Comparison of ENCODE assay signal across 8 mouse cellular contexts in the genomic region with DNA sequence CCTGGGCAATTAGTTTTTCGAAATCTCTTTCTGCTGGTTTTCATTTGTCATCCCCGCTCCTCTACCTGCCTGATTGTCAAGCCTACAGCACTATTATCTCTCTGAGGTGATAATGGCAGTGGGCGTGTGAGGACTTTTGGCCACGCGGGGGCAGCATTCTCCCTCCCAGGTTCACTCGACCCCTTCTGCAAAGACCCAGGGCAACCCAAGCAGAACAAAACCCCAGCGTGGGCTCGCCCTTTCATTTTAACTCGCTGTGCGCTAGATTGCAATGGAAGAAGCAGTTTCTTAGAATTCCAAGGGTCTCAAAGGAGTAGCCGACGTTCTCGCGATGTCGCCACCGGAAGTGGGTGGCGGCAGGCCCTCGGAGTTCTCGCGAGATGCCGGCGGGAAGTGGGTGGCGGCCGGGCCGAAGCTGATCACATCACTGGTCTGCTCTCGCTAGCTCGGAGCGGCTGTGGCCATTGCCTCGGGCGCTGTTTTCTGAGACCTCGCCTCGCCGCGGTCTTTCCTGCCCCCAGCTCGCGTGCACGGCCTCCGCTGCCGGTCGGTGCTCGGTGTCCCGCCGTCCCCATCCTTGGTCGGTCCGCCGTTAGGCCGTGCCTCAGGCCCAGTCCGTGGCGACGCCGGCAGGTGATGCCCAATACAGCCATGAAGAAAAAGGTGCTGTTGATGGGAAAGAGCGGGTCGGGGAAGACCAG. TPM values are rescaled to one million over a fixed set of nuclear protein-coding genes. Genes with fewer than 3 reads are reported as not detected.
DNase-seq lines count a peak whose midpoint lies in the region; ATAC-seq and TF ChIP-seq lines count a peak whose summit lies in the region.

A gene (plus strand): TSS at position 386 of the 701 bp plus-strand sequence.

- peak within 1 kb of the TSS; percentile 89 for H3K4me2 ChIP-seq in forebrain, embryonic 13.5 days
- peak within 1 kb of the TSS; percentile 94 for H3K4me2 ChIP-seq in liver, postnatal 0 days (ENCODE audit: low read depth, low read length)
- H3K4me2 ChIP-seq in neural tube, embryonic 14.5 days (ENCODE audit: low read depth, low read length) = peak within 1 kb of the TSS; percentile 67

- TF ChIP-seq CTCF in ES-Bruce4 (IDR thresholded peaks at IDR 0.05; ENCODE audit: low read depth, low read length) = peak; percentile 81
- peak; percentile 92 for TF ChIP-seq CTCF in liver, postnatal 0 days (IDR thresholded peaks at IDR 0.05; ENCODE audit: low read depth)

- H3K4me1 ChIP-seq in ES-Bruce4 (ENCODE audit: control insufficient read depth, insufficient read depth, low read length) = no peaks in the 10 kb centered on the region
- peaks cover 24% of the 10 kb centered on the region for H3K4me1 ChIP-seq in forebrain, embryonic 13.5 days
- peaks cover 17% of the 10 kb centered on the region for H3K4me1 ChIP-seq in liver, postnatal 0 days (ENCODE audit: insufficient read depth)
- peaks cover 19% of the 10 kb centered on the region; the same call in 1 of the 2 replicates for H3K4me1 ChIP-seq in neural tube, embryonic 14.5 days (ENCODE audit: control insufficient read depth, insufficient read depth, low read length)

- TF ChIP-seq EP300 in ES-Bruce4 (IDR thresholded peaks at IDR 0.05; ENCODE audit: insufficient read depth, low read depth, low read length) = peak; percentile 45; the same call in 1 of the 2 replicates
- TF ChIP-seq EP300 in liver, postnatal 0 days (IDR thresholded peaks at IDR 0.05; ENCODE audit: low read depth) = peak; percentile 97

- no peaks in the 10 kb centered on the region for H3K27me3 ChIP-seq in ES-Bruce4 (ENCODE audit: control insufficient read depth, insufficient read depth, low read length, poor library complexity, severe bottlenecking)
- H3K27me3 ChIP-seq in forebrain, embryonic 13.5 days = no peaks in the 10 kb centered on the region
- H3K27me3 ChIP-seq in liver, postnatal 0 days (ENCODE audit: insufficient read depth, low read length) = no peaks in the 10 kb centered on the region
- no peaks in the 10 kb centered on the region for H3K27me3 ChIP-seq in neural tube, embryonic 14.5 days (ENCODE audit: control insufficient read depth, insufficient read depth, low read length)

- peak within 1 kb of the TSS; percentile 90 for H3K4me3 ChIP-seq in ES-Bruce4 (ENCODE audit: low read depth, low read length)
- H3K4me3 ChIP-seq in forebrain, embryonic 13.5 days = peak within 1 kb of the TSS; percentile 75
- H3K4me3 ChIP-seq in liver, postnatal 0 days (ENCODE audit: low read depth, low read length) = peak within 1 kb of the TSS; percentile 96
- peak within 1 kb of the TSS; percentile 68 for H3K4me3 ChIP-seq in neural tube, embryonic 14.5 days (ENCODE audit: low read depth, low read length)

- under 1% methylated on average over 53 of the region's 53 CpGs for WGBS in forebrain, embryonic 13.5 days
- WGBS in large intestine, adult 2 months = under 1% methylated on average over 53 of the region's 53 CpGs
- WGBS in liver, postnatal 0 days (ENCODE audit: insufficient replicate concordance) = under 1% methylated on average over 53 of the region's 53 CpGs
- WGBS in neural tube, embryonic 14.5 days = under 1% methylated on average over 53 of the region's 53 CpGs

- peak; percentile 97 to 98 for DNase-seq in heart, postnatal 10 days
- DNase-seq in large intestine, adult 2 months (ENCODE audit: low read depth, low spot score) = peak; percentile 84
- peak; percentile 97 for DNase-seq in liver, postnatal 0 days
- peak; percentile 98 for DNase-seq in testis, postnatal 10 days (ENCODE audit: low spot score)

- H3K36me3 ChIP-seq in ES-Bruce4 (ENCODE audit: control insufficient read depth, insufficient read depth, low read length, poor library complexity, severe bottlenecking) = peaks cover 7% of the 10 kb centered on the region; the same call in 1 of the 2 replicates
- H3K36me3 ChIP-seq in forebrain, embryonic 13.5 days (ENCODE audit: poor library complexity, severe bottlenecking) = peaks cover 10% of the 10 kb centered on the region
- H3K36me3 ChIP-seq in liver, postnatal 0 days (replicated peaks; ENCODE audit: insufficient read depth, low read length) = 0 out of 2 replicates have a peak, but pooled peaks cover 3% of the 10 kb centered on the region
- H3K36me3 ChIP-seq in neural tube, embryonic 14.5 days (ENCODE audit: control insufficient read depth, insufficient read depth, low read length) = peaks cover 3% of the 10 kb centered on the region; the same call in 1 of the 2 replicates

- peak; percentile 88 for TF ChIP-seq POLR2A in ES-Bruce4 (IDR thresholded peaks at IDR 0.05; ENCODE audit: insufficient read depth, low read length)

- H3K9ac ChIP-seq in ES-Bruce4 (ENCODE audit: low read depth, poor library complexity, severe bottlenecking) = peak within 1 kb of the TSS; percentile 81
- H3K9ac ChIP-seq in forebrain, embryonic 13.5 days = peak within 1 kb of the TSS; percentile 94
- peak within 1 kb of the TSS; percentile 99 for H3K9ac ChIP-seq in liver, postnatal 0 days (replicated peaks)
- peak within 1 kb of the TSS; percentile 89 for H3K9ac ChIP-seq in neural tube, embryonic 14.5 days (replicated peaks; ENCODE audit: low read depth, low read length)

- intact Hi-C loops in heart, postnatal 10 days (cut with DNase I) = loop anchor here (1.0 to 10.0 kb wide), 2 partner anchors 121 to 279 kb away; a partner anchor contains a TSS

- peak within 1 kb of the TSS; percentile 95 for H3K27ac ChIP-seq in ES-Bruce4 (ENCODE audit: insufficient read depth, low read length)
- H3K27ac ChIP-seq in forebrain, embryonic 13.5 days = peak within 1 kb of the TSS; percentile 96
- H3K27ac ChIP-seq in liver, postnatal 0 days (ENCODE audit: low read depth) = peak within 1 kb of the TSS; percentile 99
- H3K27ac ChIP-seq in neural tube, embryonic 14.5 days (ENCODE audit: low read depth, low read length) = peak within 1 kb of the TSS; percentile 96

- H3K9me3 ChIP-seq in ES-Bruce4 (replicated peaks; ENCODE audit: control insufficient read depth, insufficient read depth, low read length, poor library complexity, severe bottlenecking) = no peaks in the 10 kb centered on the region
- no peaks in the 10 kb centered on the region for H3K9me3 ChIP-seq in forebrain, embryonic 13.5 days (replicated peaks)
- H3K9me3 ChIP-seq in liver, postnatal 0 days (ENCODE audit: low read length) = no peaks in the 10 kb centered on the region
- H3K9me3 ChIP-seq in neural tube, embryonic 14.5 days (ENCODE audit: control insufficient read depth, low read length) = no peaks in the 10 kb centered on the region

- ATAC-seq in cerebellum, adult (ENCODE audit: insufficient number of reproducible peaks, low FRiP score, low TSS enrichment) = peak; percentile 97
- peak; percentile 97 for ATAC-seq in forebrain, embryonic 13.5 days
- ATAC-seq in liver, postnatal 0 days = peak; percentile 98
- peak; percentile 98 for ATAC-seq in neural tube, embryonic 14.5 days (ENCODE audit: low read depth)

RNA-seq across cellular contexts. Expression of the gene that starts here (rescaled TPM):
- 110 and 112 TPM in 2 replicates for polyA plus RNA-seq in ES-Bruce4 (2011; ENCODE audit: insufficient read depth, insufficient read length, low read depth, missing spikeins)
- polyA plus RNA-seq in forebrain, embryonic 13.5 days (2015; fragmentation: Nextera tagmentation; extraction: Ambion mirVana) = 82.6 and 88.9 TPM in 2 replicates
- 10 to 100 TPM; 69.6 to 75.1 TPM for total RNA-seq in heart, postnatal 10 days (2021)
- polyA plus RNA-seq in large intestine, adult 2 months (2012; rRNA removed) = 34.8 and 35.0 TPM in 2 replicates
- polyA plus RNA-seq in liver, postnatal 0 days (2015; fragmentation: Nextera tagmentation; extraction: Ambion mirVana) = 29.3 and 36.4 TPM in 2 replicates
- 135 and 154 TPM in 2 replicates for polyA plus RNA-seq in neural tube, embryonic 14.5 days (2014; fragmentation: Nextera tagmentation; extraction: Ambion mirVana)

Comparison
In these comparisons a context has a peak if more than half of its experiments do, and no peak if none do; other contexts are left out.
1. Peak in every context shown above with its lines: DNase-seq, ATAC-seq, H3K4me3 ChIP-seq and H3K27ac ChIP-seq.